Mouse (Mus musculus): Measurements from ENCODE around the gene Sptbn1. TPM values are rescaled to one million over a fixed set of nuclear protein-coding genes. Genes with fewer than 3 reads are reported as not detected.

Gene Sptbn1
- polyA plus RNA-seq, 1 experiment, result 53.4 TPM

DNA sequence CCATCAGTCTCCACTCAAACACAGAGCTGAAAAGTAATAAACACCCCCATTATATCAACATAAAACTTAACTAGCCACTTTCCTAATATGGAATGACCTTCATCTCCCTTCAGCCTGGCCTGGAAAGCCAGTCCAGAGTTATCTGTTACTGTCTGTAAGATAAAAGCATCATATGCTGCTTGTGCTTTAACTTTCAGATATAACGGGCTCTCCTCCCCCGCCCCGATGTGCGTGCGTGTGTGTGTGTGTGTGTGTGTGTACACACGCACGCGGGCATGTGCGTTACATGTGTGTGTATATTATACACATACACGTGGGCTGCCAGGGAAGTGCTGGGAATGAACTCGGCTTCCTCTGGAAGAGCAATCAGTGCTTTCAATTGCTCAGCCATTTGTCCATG, 21.8 kb downstream of the Sptbn1 start:
- 84% methylated on average over 11 of the region's 11 CpGs for WGBS
- Histone ChIP-seq H3K4me3 (replicated peaks; ENCODE audit: control insufficient read depth, low read depth, low read length) (no peak overlapping the region), H3K4me1 (ENCODE audit: control insufficient read depth, insufficient read depth, low read length) (no peaks in the 10 kb centered on the region), H3K27ac (ENCODE audit: control insufficient read depth, insufficient read depth, low read depth, low read length, poor library complexity) (no peak overlapping the region)
- TF ChIP-seq POLR2A (IDR thresholded peaks at IDR 0.05; ENCODE audit: borderline replicate concordance, control insufficient read depth, low read depth, low read length) (no peak), CTCF (IDR thresholded peaks at IDR 0.05; ENCODE audit: control insufficient read depth, insufficient read depth, low read length) (no peak)

- Histone ChIP-seq H3K4me3 (replicated peaks; ENCODE audit: control insufficient read depth, low read depth, low read length) (no peak overlapping the region), H3K4me1 (ENCODE audit: control insufficient read depth, insufficient read depth, low read length) (no peaks in the 10 kb centered on the region), H3K27ac (ENCODE audit: control insufficient read depth, insufficient read depth, low read depth, low read length, poor library complexity) (no peak overlapping the region)
- TF ChIP-seq CTCF (IDR thresholded peaks at IDR 0.05; ENCODE audit: control insufficient read depth, insufficient read depth, low read length) (no peak), POLR2A (IDR thresholded peaks at IDR 0.05; ENCODE audit: borderline replicate concordance, control insufficient read depth, low read depth, low read length) (no peak)
- 41% methylated on average over 1 of the region's 1 CpGs for WGBS
Observed at GRCm38 (mm10) chr11:30244172-30244571, 23.8 kb downstream of the Sptbn1 start.

- no peak for TF ChIP-seq CTCF (IDR thresholded peaks at IDR 0.05; ENCODE audit: control insufficient read depth, insufficient read depth, low read length)
- TF ChIP-seq POLR2A (IDR thresholded peaks at IDR 0.05; ENCODE audit: borderline replicate concordance, control insufficient read depth, low read depth, low read length), result no peak
- 75% methylated on average over 3 of the region's 3 CpGs for WGBS
- no peak overlapping the region for H3K27ac ChIP-seq (ENCODE audit: control insufficient read depth, insufficient read depth, low read depth, low read length, poor library complexity)
- no peak overlapping the region for H3K4me3 ChIP-seq (replicated peaks; ENCODE audit: control insufficient read depth, low read depth, low read length)
- no peaks in the 10 kb centered on the region for H3K4me1 ChIP-seq (ENCODE audit: control insufficient read depth, insufficient read depth, low read length)
Observed at GRCm38 (mm10) chr11:30243591-30243990, 24.4 kb downstream of the Sptbn1 start.

- 73% methylated on average over 3 of the region's 3 CpGs for WGBS
- no peak overlapping the region for H3K4me3 ChIP-seq (replicated peaks; ENCODE audit: control insufficient read depth, low read depth, low read length)
- H3K4me1 ChIP-seq (ENCODE audit: control insufficient read depth, insufficient read depth, low read length), result no peaks in the 10 kb centered on the region
- no peak for TF ChIP-seq CTCF (IDR thresholded peaks at IDR 0.05; ENCODE audit: control insufficient read depth, insufficient read depth, low read length)
- TF ChIP-seq POLR2A (IDR thresholded peaks at IDR 0.05; ENCODE audit: borderline replicate concordance, control insufficient read depth, low read depth, low read length), result no peak
- H3K27ac ChIP-seq (ENCODE audit: control insufficient read depth, insufficient read depth, low read depth, low read length, poor library complexity), result no peak overlapping the region
Observed at GRCm38 (mm10) chr11:30240861-30241260, 27.1 kb downstream of the Sptbn1 start.

GRCm38 (mm10) chr11:30237960-30238359, 30.0 kb downstream of the Sptbn1 start:
- no peak overlapping the region for H3K27ac ChIP-seq (ENCODE audit: control insufficient read depth, insufficient read depth, low read depth, low read length, poor library complexity)
- TF ChIP-seq CTCF (IDR thresholded peaks at IDR 0.05; ENCODE audit: control insufficient read depth, insufficient read depth, low read length) (peak; percentile 38), POLR2A (IDR thresholded peaks at IDR 0.05; ENCODE audit: borderline replicate concordance, control insufficient read depth, low read depth, low read length) (no peak)
- no peaks in the 10 kb centered on the region; the same call in 1 of the 2 replicates for H3K4me1 ChIP-seq (ENCODE audit: control insufficient read depth, insufficient read depth, low read length)
- H3K4me3 ChIP-seq (replicated peaks; ENCODE audit: control insufficient read depth, low read depth, low read length), result no peak overlapping the region
- WGBS, result 56% methylated on average over 4 of the region's 4 CpGs

DNA sequence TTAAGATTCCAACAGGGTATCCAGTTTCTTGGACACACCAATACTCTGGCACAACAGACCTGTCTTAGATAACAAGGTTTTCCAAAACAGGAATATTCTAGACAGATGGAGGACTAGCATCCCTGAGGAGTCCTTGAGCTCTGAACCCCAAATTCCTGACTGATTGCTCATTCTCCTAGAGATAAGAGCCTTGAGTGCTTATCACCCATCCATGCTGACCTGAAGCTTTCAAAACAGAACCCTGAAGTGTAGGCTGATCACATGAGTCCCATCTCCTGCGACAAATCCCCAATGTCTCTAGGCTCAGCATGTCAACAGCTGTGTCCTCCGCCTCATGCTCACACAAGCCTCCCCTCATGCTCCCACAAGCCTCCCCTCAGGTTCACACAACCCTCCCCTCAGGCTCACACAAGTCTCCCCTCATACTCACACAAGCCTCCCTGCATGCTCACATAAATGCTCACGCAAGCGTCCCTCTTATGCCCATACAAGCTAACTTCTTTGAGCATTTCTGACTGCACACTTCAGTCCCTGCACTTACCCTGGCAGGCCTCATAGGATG, 31.2 kb downstream of the Sptbn1 start:
- H3K27ac ChIP-seq (ENCODE audit: control insufficient read depth, insufficient read depth, low read depth, low read length, poor library complexity), result no peak overlapping the region
- no peak overlapping the region for H3K4me3 ChIP-seq (replicated peaks; ENCODE audit: control insufficient read depth, low read depth, low read length)
- TF ChIP-seq POLR2A (IDR thresholded peaks at IDR 0.05; ENCODE audit: borderline replicate concordance, control insufficient read depth, low read depth, low read length), result no peak
- no peak for TF ChIP-seq CTCF (IDR thresholded peaks at IDR 0.05; ENCODE audit: control insufficient read depth, insufficient read depth, low read length)
- no peaks in the 10 kb centered on the region; the same call in 1 of the 2 replicates for H3K4me1 ChIP-seq (ENCODE audit: control insufficient read depth, insufficient read depth, low read length)
- 81% methylated on average over 4 of the region's 4 CpGs for WGBS

DNA sequence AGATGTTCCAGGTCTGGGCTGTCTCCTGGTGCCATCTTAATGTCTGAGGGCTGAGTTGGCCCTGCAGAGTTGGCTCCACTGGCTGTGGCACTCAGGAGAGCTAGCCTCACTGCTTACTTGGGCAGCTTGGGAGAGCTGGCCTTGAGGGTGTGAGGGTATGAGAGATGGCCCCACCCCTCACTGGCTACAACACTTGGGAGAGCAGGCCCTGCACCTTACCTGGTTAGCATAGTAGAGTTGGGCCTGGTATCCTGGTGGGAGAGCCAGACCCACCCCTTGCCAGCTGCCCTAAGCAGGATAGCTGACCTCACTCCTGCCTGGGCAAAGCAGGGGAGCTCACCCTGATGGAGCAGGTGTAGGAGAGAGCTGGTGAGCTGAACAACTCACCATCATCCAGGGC, 32.3 kb downstream of the Sptbn1 start:
- Histone ChIP-seq H3K27ac (ENCODE audit: control insufficient read depth, insufficient read depth, low read depth, low read length, poor library complexity) (no peak overlapping the region), H3K4me3 (replicated peaks; ENCODE audit: control insufficient read depth, low read depth, low read length) (no peak overlapping the region), H3K4me1 (ENCODE audit: control insufficient read depth, insufficient read depth, low read length) (peaks cover 2% of the 10 kb centered on the region; the same call in 1 of the 2 replicates)
- TF ChIP-seq POLR2A (IDR thresholded peaks at IDR 0.05; ENCODE audit: borderline replicate concordance, control insufficient read depth, low read depth, low read length), result no peak
- TF ChIP-seq CTCF (IDR thresholded peaks at IDR 0.05; ENCODE audit: control insufficient read depth, insufficient read depth, low read length), result no peak

- Histone ChIP-seq H3K27ac (ENCODE audit: control insufficient read depth, insufficient read depth, low read depth, low read length, poor library complexity) (no peak overlapping the region), H3K4me1 (ENCODE audit: control insufficient read depth, insufficient read depth, low read length) (peaks cover 3% of the 10 kb centered on the region), H3K4me3 (replicated peaks; ENCODE audit: control insufficient read depth, low read depth, low read length) (no peak overlapping the region)
- WGBS, result 51% methylated on average over 2 of the region's 2 CpGs
- no peak for TF ChIP-seq POLR2A (IDR thresholded peaks at IDR 0.05; ENCODE audit: borderline replicate concordance, control insufficient read depth, low read depth, low read length)
- no peak for TF ChIP-seq CTCF (IDR thresholded peaks at IDR 0.05; ENCODE audit: control insufficient read depth, insufficient read depth, low read length)
Observed at GRCm38 (mm10) chr11:30235218-30235617, 32.8 kb downstream of the Sptbn1 start.

DNA sequence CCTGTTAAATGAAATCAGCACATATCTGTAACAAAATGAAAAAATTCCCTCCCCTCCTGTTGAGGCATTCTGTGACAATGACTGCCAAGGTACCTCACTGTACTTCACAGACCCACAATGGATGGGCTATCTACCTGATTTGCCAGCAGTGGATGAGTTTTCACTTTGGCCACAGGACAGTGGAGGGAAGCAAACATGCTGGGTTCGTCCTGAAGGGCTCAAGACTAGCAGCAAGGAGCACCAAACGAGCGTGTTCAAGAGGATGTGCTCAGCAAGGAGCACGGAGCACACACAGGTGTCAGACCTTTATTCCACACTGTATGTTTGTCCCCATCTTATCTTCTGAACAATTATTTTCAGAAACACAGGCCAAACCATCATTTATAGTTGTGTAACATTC, 34.0 kb downstream of the Sptbn1 start:
- 79% methylated on average over 4 of the region's 4 CpGs for WGBS
- Histone ChIP-seq H3K4me1 (ENCODE audit: control insufficient read depth, insufficient read depth, low read length) (peaks cover 3% of the 10 kb centered on the region), H3K27ac (ENCODE audit: control insufficient read depth, insufficient read depth, low read depth, low read length, poor library complexity) (no peak overlapping the region), H3K4me3 (replicated peaks; ENCODE audit: control insufficient read depth, low read depth, low read length) (no peak overlapping the region)
- TF ChIP-seq CTCF (IDR thresholded peaks at IDR 0.05; ENCODE audit: control insufficient read depth, insufficient read depth, low read length), result no peak
- no peak for TF ChIP-seq POLR2A (IDR thresholded peaks at IDR 0.05; ENCODE audit: borderline replicate concordance, control insufficient read depth, low read depth, low read length)

Data from bone marrow, adult 2 months (tissue).